Comparison of ENCODE assay signal across 9 mouse cellular contexts in genomic region chr2:173024938-173025337, GRCm38 (mm10). TPM values are rescaled to one million over a fixed set of nuclear protein-coding genes. Genes with fewer than 3 reads are reported as not detected.
DNase-seq lines count a peak whose midpoint lies in the region; ATAC-seq and TF ChIP-seq lines count a peak whose summit lies in the region.
"Had no signal": no experiment of that assay in that cellular context is flagged by ENCODE, and none has a peak within 500 bp of the region (broad histone marks: within the 10 kb centered on the region; RNA-seq: fewer than 3 reads in every experiment).

No protein-coding gene starts in this region.

- no peaks in the 10 kb centered on the region for H3K27me3 ChIP-seq in Patski
- H3K27me3 ChIP-seq in embryonic facial prominence, embryonic 15.5 days: no peaks in the 10 kb centered on the region
- H3K27me3 ChIP-seq in intestine, embryonic 15.5 days (replicated peaks): 0 out of 2 replicates have a peak, but pooled peaks cover 4% of the 10 kb centered on the region

- H3K9ac ChIP-seq in embryonic facial prominence, embryonic 15.5 days: no peak overlapping the region
- H3K9ac ChIP-seq in intestine, embryonic 15.5 days: 0 out of 2 replicates have a peak overlapping the region, but pooled peaks have one; percentile 2
- H3K9ac ChIP-seq: hindbrain, embryonic 15.5 days had no signal

- no peak overlapping the region for H3K4me2 ChIP-seq in embryonic facial prominence, embryonic 15.5 days (replicated peaks)
- H3K4me2 ChIP-seq in intestine, embryonic 15.5 days (replicated peaks): peak overlapping the region; percentile 82
- H3K4me2 ChIP-seq: hindbrain, embryonic 15.5 days had no signal

- peak; percentile 42 for ATAC-seq in Patski
- no peak for ATAC-seq in embryonic facial prominence, embryonic 15.5 days (ENCODE audit: insufficient number of reproducible peaks, low FRiP score, low TSS enrichment, low read depth)
- ATAC-seq in intestine, embryonic 15.5 days: no peak

- in situ Hi-C loops in Patski (cut with MboI; ENCODE audit: low pct_unique_long_range_greater_than_20kb): no loop called here

- POLR2A ChIA-PET in Patski (lab: Charles Lee): interaction anchor here (0.7 to 1.2 kb wide), 2 partner anchors 10 to 11 kb away, joined by 3 read pairs; no protein-coding TSS in a partner anchor

- 0 out of 2 replicates have a peak, but pooled peaks cover 7% of the 10 kb centered on the region for H3K36me3 ChIP-seq in embryonic facial prominence, embryonic 15.5 days
- H3K36me3 ChIP-seq in intestine, embryonic 15.5 days: peaks cover 3% of the 10 kb centered on the region; the same call in 1 of the 2 replicates
- H3K36me3 ChIP-seq: hindbrain, embryonic 15.5 days had no signal

- H3K27ac ChIP-seq in embryonic facial prominence, embryonic 15.5 days (replicated peaks): peak overlapping the region; percentile 45; the same call in 1 of the 2 replicates
- H3K27ac ChIP-seq in intestine, embryonic 15.5 days: no peak overlapping the region
- H3K27ac ChIP-seq: hindbrain, embryonic 15.5 days had no signal

- TF ChIP-seq CTCF in Patski (IDR thresholded peaks at IDR 0.05): no peak

- 30% methylated on average over 4 of the region's 4 CpGs for WGBS in embryonic facial prominence, embryonic 15.5 days
- 38% methylated on average over 4 of the region's 4 CpGs for WGBS in intestine, embryonic 15.5 days

- CTCF ChIA-PET in Patski (lab: Charles Lee): interaction anchor here (1.3 to 1.4 kb wide), 2 partner anchors 12 to 15 kb away, joined by 4 to 5 read pairs; no protein-coding TSS in a partner anchor

- H3K4me3 ChIP-seq in embryonic facial prominence, embryonic 15.5 days (replicated peaks): no peak overlapping the region
- H3K4me3 ChIP-seq in intestine, embryonic 15.5 days (replicated peaks): no peak overlapping the region
- H3K4me3 ChIP-seq: hindbrain, embryonic 15.5 days had no signal

- H3K9me3 ChIP-seq in embryonic facial prominence, embryonic 15.5 days (replicated peaks): no peaks in the 10 kb centered on the region
- H3K9me3 ChIP-seq in intestine, embryonic 15.5 days: no peaks in the 10 kb centered on the region
- H3K9me3 ChIP-seq: hindbrain, embryonic 15.5 days had no signal

- peaks cover 69% of the 10 kb centered on the region for H3K4me1 ChIP-seq in embryonic facial prominence, embryonic 15.5 days
- peaks cover 62% of the 10 kb centered on the region for H3K4me1 ChIP-seq in intestine, embryonic 15.5 days (replicated peaks)

- DNase-seq in kidney, postnatal 10 days: peak; percentile 31
- DNase-seq in kidney, adult 11 months: no peak
- DNase-seq in Patski (ENCODE audit: low read depth, low spot score): no peak
- peak; percentile 70 for DNase-seq in skeletal muscle tissue, adult 2 months (ENCODE audit: low read depth, low spot score)
- DNase-seq in left cerebral cortex, adult 8-10 months (ENCODE audit: low spot score in 2 of 2): no peak
- DNase-seq in adrenal gland, postnatal 36 days: no peak

RNA-seq across cellular contexts. Expression of gene Rbm38, which starts 4.6 kb away (rescaled TPM):
- polyA plus RNA-seq in Patski (2021): 27.5 TPM
- polyA plus RNA-seq in embryonic facial prominence, embryonic 15.5 days (2015; fragmentation: Nextera tagmentation; extraction: Ambion mirVana): 27.5 and 28.3 TPM in 2 replicates
- 46.6 and 49.2 TPM in 2 replicates for polyA plus RNA-seq in intestine, embryonic 15.5 days (2015; fragmentation: Nextera tagmentation; extraction: Ambion mirVana)
- total RNA-seq in left cerebral cortex, adult 8-10 months (2022): 1 to 10 TPM; 2.9 to 5.2 (median 3.6) TPM
- 10 to 100 TPM; 20.8 to 30.0 TPM for total RNA-seq in adrenal gland, postnatal 36 days (2021)

RNA-seq across cellular contexts. Expression of gene Rae1, which starts 25.0 kb away (rescaled TPM):
- polyA plus RNA-seq in Patski (2021): 77.6 TPM
- polyA plus RNA-seq in embryonic facial prominence, embryonic 15.5 days (2015; fragmentation: Nextera tagmentation; extraction: Ambion mirVana): 124 and 129 TPM in 2 replicates
- 123 and 131 TPM in 2 replicates for polyA plus RNA-seq in intestine, embryonic 15.5 days (2015; fragmentation: Nextera tagmentation; extraction: Ambion mirVana)
- total RNA-seq in left cerebral cortex, adult 8-10 months (2022): 10 to 100 TPM; 56.9 to 63.1 (median 62.1) TPM
- total RNA-seq in adrenal gland, postnatal 36 days (2021): 10 to 100 TPM; 64.8 to 66.1 TPM

RNA-seq across cellular contexts. Expression of gene Spo11, which starts 47.4 kb away (rescaled TPM):
- polyA plus RNA-seq in Patski (2021): 1.3 TPM
- 4.3 and 6.5 TPM in 2 replicates for polyA plus RNA-seq in embryonic facial prominence, embryonic 15.5 days (2015; fragmentation: Nextera tagmentation; extraction: Ambion mirVana)
- 0.35 TPM in 1 of 2 replicates, not detected in the other for polyA plus RNA-seq in intestine, embryonic 15.5 days (2015; fragmentation: Nextera tagmentation; extraction: Ambion mirVana)
- under 1 TPM; 0.32 to 0.59 (median 0.41) TPM for total RNA-seq in left cerebral cortex, adult 8-10 months (2022)
- total RNA-seq in adrenal gland, postnatal 36 days (2021): not detected

Comparison
In these comparisons a context has a peak if more than half of its experiments do, and no peak if none do; other contexts are left out.
1. DNase-seq: peak in kidney, postnatal 10 days (single experiment) and skeletal muscle tissue, adult 2 months (single experiment); none in kidney, adult 11 months (single experiment), Patski (single experiment), left cerebral cortex, adult 8-10 months (0 of 2) and adrenal gland, postnatal 36 days (0 of 2).